ENCODE assay signal across 27 mouse cellular contexts in the genomic region with DNA sequence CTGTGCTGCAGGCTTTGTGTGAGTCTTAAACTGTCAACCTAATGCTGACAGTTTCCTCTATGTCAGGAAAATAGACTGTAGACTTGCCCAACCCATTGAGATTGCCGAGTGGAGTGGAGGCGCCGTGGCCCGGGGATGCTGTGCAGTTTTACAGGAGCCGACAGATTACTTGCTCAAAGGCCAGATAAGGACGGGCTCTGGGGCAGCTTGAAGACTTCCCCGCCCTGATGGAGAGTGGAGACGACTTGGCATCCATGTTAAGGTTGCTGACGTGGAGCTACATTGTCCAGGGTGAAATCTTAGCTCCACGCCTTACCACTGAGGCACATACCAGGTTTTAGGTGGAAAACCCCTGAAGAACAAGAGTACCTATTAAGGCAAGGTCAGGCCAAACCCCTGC. TPM values are rescaled to one million over a fixed set of nuclear protein-coding genes. Genes with fewer than 3 reads are reported as not detected.
A peak's percentile ranks its signal among the peaks of the same experiment; 100 is the strongest.
DNase-seq lines count a peak whose midpoint lies in the region; ATAC-seq and TF ChIP-seq lines count a peak whose summit lies in the region.
"Had no signal": no experiment of that assay in that cellular context is flagged by ENCODE, and none has a peak within 500 bp of the region (broad histone marks: within the 10 kb centered on the region; RNA-seq: fewer than 3 reads in every experiment).

No protein-coding gene starts in this region.

- no peaks in the 10 kb centered on the region for H3K9me3 ChIP-seq in heart, embryonic 10.5 days
- no peaks in the 10 kb centered on the region for H3K9me3 ChIP-seq in kidney, postnatal 0 days (replicated peaks; ENCODE audit: low read length)
- no peaks in the 10 kb centered on the region for H3K9me3 ChIP-seq in MEL (replicated peaks; ENCODE audit: insufficient read depth, low read length)
- no peaks in the 10 kb centered on the region for H3K9me3 ChIP-seq in stomach, embryonic 16.5 days (replicated peaks; ENCODE audit: control insufficient read depth, low read length)
- H3K9me3 ChIP-seq: embryonic facial prominence, embryonic 10.5 days; embryonic facial prominence, embryonic 13.5 days; forebrain, embryonic 15.5 days had no signal

- no peak overlapping the region for H3K4me3 ChIP-seq in heart, embryonic 10.5 days
- H3K4me3 ChIP-seq in kidney, postnatal 0 days (replicated peaks; ENCODE audit: low read depth, low read length): no peak overlapping the region
- no peak overlapping the region for H3K4me3 ChIP-seq in MEL (ENCODE audit: control insufficient read depth in 1 of 2, insufficient read depth in 1 of 2, low read depth in 2 of 2, low read length in 2 of 2)
- H3K4me3 ChIP-seq in stomach, embryonic 16.5 days (replicated peaks; ENCODE audit: low read length): no peak overlapping the region
- H3K4me3 ChIP-seq: embryonic facial prominence, embryonic 10.5 days; embryonic facial prominence, embryonic 13.5 days; erythroblast, embryonic 14.5 days; forebrain, embryonic 12.5 days; forebrain, embryonic 15.5 days; heart, adult 2 months had no signal

- no peaks in the 10 kb centered on the region for H3K27me3 ChIP-seq in heart, embryonic 10.5 days (ENCODE audit: insufficient read depth, poor library complexity, severe bottlenecking)
- H3K27me3 ChIP-seq in kidney, postnatal 0 days (ENCODE audit: insufficient read depth, low read length): no peaks in the 10 kb centered on the region
- no peaks in the 10 kb centered on the region for H3K27me3 ChIP-seq in MEL (ENCODE audit: control insufficient read depth in 1 of 2, insufficient read depth in 2 of 2, low read length in 2 of 2)
- no peaks in the 10 kb centered on the region for H3K27me3 ChIP-seq in stomach, embryonic 16.5 days (ENCODE audit: control insufficient read depth, insufficient read depth, low read length)
- H3K27me3 ChIP-seq: CH12.LX; embryonic facial prominence, embryonic 13.5 days; forebrain, embryonic 12.5 days; forebrain, embryonic 15.5 days had no signal

- TF ChIP-seq POLR2A in MEL (IDR thresholded peaks at IDR 0.05; ENCODE audit: control insufficient read depth in 1 of 2, insufficient read depth in 1 of 2, low read depth in 1 of 2, low read length in 2 of 2, poor library complexity in 1 of 2): no peak

- no peak for TF ChIP-seq CTCF in kidney, postnatal 0 days (IDR thresholded peaks at IDR 0.05; ENCODE audit: low read depth)
- TF ChIP-seq CTCF in MEL (IDR thresholded peaks at IDR 0.05 in 2 of 3, conservative IDR thresholded peaks at IDR 0.05 in 1 of 3; ENCODE audit: control insufficient read depth in 1 of 3, insufficient read depth in 1 of 3, low read depth in 2 of 3, low read length in 3 of 3, poor library complexity in 1 of 3, severe bottlenecking in 1 of 3): no peak

- peaks cover 26% of the 10 kb centered on the region for H3K4me1 ChIP-seq in heart, embryonic 10.5 days
- H3K4me1 ChIP-seq in kidney, postnatal 0 days (replicated peaks; ENCODE audit: insufficient read depth, low read length): peaks cover 12% of the 10 kb centered on the region; the same call in 1 of the 2 replicates
- H3K4me1 ChIP-seq in MEL (ENCODE audit: control insufficient read depth in 1 of 2, insufficient read depth in 2 of 2, low read length in 2 of 2): peaks cover 0 to 11% of the 10 kb centered on the region in 2 experiments; a peak in 3 of 4 replicates
- peaks cover 2% of the 10 kb centered on the region; the same call in 1 of the 2 replicates for H3K4me1 ChIP-seq in stomach, embryonic 16.5 days (ENCODE audit: control insufficient read depth, insufficient read depth, low read length)

- DNase-seq in heart, embryonic 10.5 days (ENCODE audit: low spot score): no peak
- DNase-seq in heart, postnatal 25 days (ENCODE audit: low spot score): no peak
- no peak for DNase-seq in kidney, postnatal 0 days (ENCODE audit: low spot score)
- no peak for DNase-seq in kidney, adult 9 months
- peak; percentile 14 for DNase-seq in MEL (ENCODE audit: low read depth, low spot score)
- DNase-seq in urinary bladder, postnatal 10 days (ENCODE audit: low spot score): no peak
- DNase-seq: adrenal gland, adult 2 months; adrenal gland, postnatal 14 days; B cell, adult 2 months; cerebellum, adult 11-12 months; cerebellum, adult 8-10 months; cerebellum, postnatal 10 days; cerebellum, postnatal 36 days; embryo, embryonic 11 days; gastrocnemius, postnatal 25 days; heart, adult 2 months; heart, postnatal 36 days had no signal

- no peak overlapping the region for H3K4me2 ChIP-seq in kidney, postnatal 0 days (ENCODE audit: low read length)
- no peak overlapping the region for H3K4me2 ChIP-seq in stomach, embryonic 16.5 days (ENCODE audit: low read depth, low read length)
- H3K4me2 ChIP-seq: embryonic facial prominence, embryonic 13.5 days; forebrain, embryonic 12.5 days; forebrain, embryonic 15.5 days; heart, embryonic 11.5 days; hindbrain, embryonic 14.5 days had no signal

- 41% methylated on average over 10 of the region's 10 CpGs for WGBS in heart, embryonic 10.5 days
- 88% methylated on average over 10 of the region's 10 CpGs for WGBS in kidney, postnatal 0 days
- WGBS in stomach, embryonic 16.5 days: 82% methylated on average over 10 of the region's 10 CpGs

- H3K9ac ChIP-seq in kidney, postnatal 0 days (ENCODE audit: low read depth, low read length): no peak overlapping the region
- no peak overlapping the region for H3K9ac ChIP-seq in MEL (ENCODE audit: control insufficient read depth, low read depth, low read length, poor library complexity, severe bottlenecking)
- no peak overlapping the region for H3K9ac ChIP-seq in stomach, embryonic 16.5 days (ENCODE audit: low read length)
- H3K9ac ChIP-seq: embryonic facial prominence, embryonic 13.5 days; forebrain, embryonic 12.5 days; forebrain, embryonic 15.5 days; hindbrain, embryonic 14.5 days had no signal

- no peaks in the 10 kb centered on the region for H3K79me2 ChIP-seq in MEL (ENCODE audit: control insufficient read depth, insufficient read depth, low read length, poor library complexity)

- H3K27ac ChIP-seq in heart, embryonic 10.5 days: peak overlapping the region; percentile 32; the same call in 1 of the 2 replicates
- H3K27ac ChIP-seq in kidney, postnatal 0 days: peak overlapping the region; percentile 26; the same call in 1 of the 2 replicates
- H3K27ac ChIP-seq in MEL (ENCODE audit: control insufficient read depth, low read depth, low read length): no peak overlapping the region
- peak overlapping the region; percentile 34; the same call in 1 of the 2 replicates for H3K27ac ChIP-seq in stomach, embryonic 16.5 days (ENCODE audit: low read length)
- H3K27ac ChIP-seq: embryonic facial prominence, embryonic 10.5 days; embryonic facial prominence, embryonic 13.5 days; forebrain, embryonic 12.5 days; forebrain, embryonic 15.5 days; heart, adult 2 months; hindbrain, embryonic 14.5 days; hindbrain, postnatal 0 days had no signal

- intact Hi-C loops in heart, postnatal 25 days (cut with DNase I): no loop called here

- TF ChIP-seq EP300 in MEL (IDR thresholded peaks at IDR 0.05; ENCODE audit: low read depth in 1 of 2, low read length in 2 of 2): no peak

- peaks cover 10% of the 10 kb centered on the region; the same call in 1 of the 2 replicates for H3K36me3 ChIP-seq in heart, embryonic 10.5 days
- no peaks in the 10 kb centered on the region for H3K36me3 ChIP-seq in kidney, postnatal 0 days (ENCODE audit: insufficient read depth, low read length)
- H3K36me3 ChIP-seq in MEL (ENCODE audit: control insufficient read depth in 1 of 2, insufficient read depth in 2 of 2, low read length in 2 of 2): peaks cover 0 to 8% of the 10 kb centered on the region in 2 experiments; a peak in 2 of 4 replicates
- H3K36me3 ChIP-seq in stomach, embryonic 16.5 days (ENCODE audit: control insufficient read depth, insufficient read depth, low read length): no peaks in the 10 kb centered on the region

- no peak for TF ChIP-seq RAD21 in MEL (IDR thresholded peaks at IDR 0.05; ENCODE audit: low read depth, low read length)

- no peak for ATAC-seq in kidney, postnatal 0 days (replicated peaks; ENCODE audit: low FRiP score, low read depth)
- no peak for ATAC-seq in stomach, embryonic 16.5 days (ENCODE audit: insufficient read depth, low FRiP score)
- ATAC-seq: forebrain, embryonic 15.5 days; hindbrain, postnatal 0 days had no signal

RNA-seq across cellular contexts. Expression of gene Ctbs, which starts 1.2 kb away (rescaled TPM):
- polyA plus RNA-seq in heart, embryonic 10.5 days (2016; fragmentation: Nextera tagmentation; extraction: Ambion mirVana): 9.9 and 11.4 TPM in 2 replicates
- total RNA-seq in heart, postnatal 25 days (2021): 1 to 10 TPM; 4.2 to 4.4 TPM
- polyA plus RNA-seq in kidney, postnatal 0 days (2015; fragmentation: Nextera tagmentation; extraction: Ambion mirVana): 17.8 and 19.0 TPM in 2 replicates
- 3.2 and 3.7 TPM in 2 replicates for total RNA-seq in MEL (2012; rRNA removed)
- 1 to 10 TPM in 1 of 2 experiments, not detected in 1; 5.1 TPM for polyA plus RNA-seq in MEL (2012; ENCODE audit: insufficient read depth in 1 of 2, insufficient read length in 2 of 2, low read depth in 1 of 2, low replicate concordance in 2 of 2, missing spikeins in 1 of 2)
- polyA plus RNA-seq in stomach, embryonic 16.5 days (2015; fragmentation: Nextera tagmentation; extraction: Ambion mirVana): 11.5 and 12.7 TPM in 2 replicates

RNA-seq across cellular contexts. Expression of gene Ssx2ip, which starts 43.9 kb away (rescaled TPM):
- 29.8 and 35.8 TPM in 2 replicates for polyA plus RNA-seq in heart, embryonic 10.5 days (2016; fragmentation: Nextera tagmentation; extraction: Ambion mirVana)
- 10 to 100 TPM; 12.4 to 12.5 TPM for total RNA-seq in heart, postnatal 25 days (2021)
- polyA plus RNA-seq in kidney, postnatal 0 days (2015; fragmentation: Nextera tagmentation; extraction: Ambion mirVana): 20.0 and 20.5 TPM in 2 replicates
- 52.1 and 54.8 TPM in 2 replicates for total RNA-seq in MEL (2012; rRNA removed)
- 100 to 1,000 TPM in 1 of 2 experiments, 10 to 100 TPM in 1; 70.0 to 270 TPM for polyA plus RNA-seq in MEL (2012; ENCODE audit: insufficient read depth in 1 of 2, insufficient read length in 2 of 2, low read depth in 1 of 2, low replicate concordance in 2 of 2, missing spikeins in 1 of 2)
- 27.3 and 27.7 TPM in 2 replicates for polyA plus RNA-seq in stomach, embryonic 16.5 days (2015; fragmentation: Nextera tagmentation; extraction: Ambion mirVana)

RNA-seq across cellular contexts. Expression of gene Spata1, which starts 51.2 kb away (rescaled TPM):
- 5.0 and 5.4 TPM in 2 replicates for polyA plus RNA-seq in heart, embryonic 10.5 days (2016; fragmentation: Nextera tagmentation; extraction: Ambion mirVana)
- total RNA-seq in heart, postnatal 25 days (2021): 1 to 10 TPM; 2.2 to 2.3 TPM
- polyA plus RNA-seq in kidney, postnatal 0 days (2015; fragmentation: Nextera tagmentation; extraction: Ambion mirVana): 4.5 and 5.0 TPM in 2 replicates
- total RNA-seq in MEL (2012; rRNA removed): 1.1 and 1.2 TPM in 2 replicates
- 1 to 10 TPM in 1 of 2 experiments, not detected in 1; 1.9 TPM for polyA plus RNA-seq in MEL (2012; ENCODE audit: insufficient read depth in 1 of 2, insufficient read length in 2 of 2, low read depth in 1 of 2, low replicate concordance in 2 of 2, missing spikeins in 1 of 2)
- polyA plus RNA-seq in stomach, embryonic 16.5 days (2015; fragmentation: Nextera tagmentation; extraction: Ambion mirVana): 3.1 and 4.1 TPM in 2 replicates
- polyA plus RNA-seq: erythroblast, embryonic 14.5 days had no signal

RNA-seq across cellular contexts. Expression of gene Gng5, which starts 51.2 kb away (rescaled TPM):
- polyA plus RNA-seq in heart, embryonic 10.5 days (2016; fragmentation: Nextera tagmentation; extraction: Ambion mirVana): 1,312 and 1,459 TPM in 2 replicates
- total RNA-seq in heart, postnatal 25 days (2021): 100 to 1,000 TPM; 197 to 229 TPM
- 1,152 and 1,249 TPM in 2 replicates for polyA plus RNA-seq in kidney, postnatal 0 days (2015; fragmentation: Nextera tagmentation; extraction: Ambion mirVana)
- total RNA-seq in MEL (2012; rRNA removed): 186 and 193 TPM in 2 replicates
- polyA plus RNA-seq in MEL (2012; ENCODE audit: insufficient read depth in 1 of 2, insufficient read length in 2 of 2, low read depth in 1 of 2, low replicate concordance in 2 of 2, missing spikeins in 1 of 2): 1,000 to 10,000 TPM in 1 of 2 experiments, 100 to 1,000 TPM in 1; 266 to 2,226 TPM
- polyA plus RNA-seq in stomach, embryonic 16.5 days (2015; fragmentation: Nextera tagmentation; extraction: Ambion mirVana): 885 and 955 TPM in 2 replicates
